Mouse (Mus musculus) erythroblast, embryonic 14.5 days (primary cell): ENCODE data around the gene Pbx2. TPM values are rescaled to one million over a fixed set of nuclear protein-coding genes. Genes with fewer than 3 reads are reported as not detected.
"Not testable (repeated sequence)": the region's sequence is repeated elsewhere in the genome, so short reads cannot be mapped to it uniquely, and the experiment has no call there.

ENCODE experiments used
- H3K27me3 ChIP-seq: 2 replicates; pipeline ENCODE4 v1.6.1; 2012; ENCODE audit warnings: inconsistent platforms; ENCODE audit not compliant: control insufficient read depth
- H3K36me3 ChIP-seq: 2 replicates; pipeline ENCODE4 v1.6.1; 2012; ENCODE audit warnings: mild to moderate bottlenecking, inconsistent platforms; ENCODE audit not compliant: control insufficient read depth
- H3K4me1 ChIP-seq: 2 replicates; pipeline ENCODE4 v1.6.1; 2012; ENCODE audit warnings: inconsistent platforms; ENCODE audit not compliant: control insufficient read depth
- H3K4me3 ChIP-seq: replicated peaks from 2 replicates; pipeline ENCODE3; 2012; ENCODE audit warnings: moderate library complexity, mild to moderate bottlenecking, inconsistent platforms
- H3K9me3 ChIP-seq: 2 replicates; pipeline ENCODE4 v1.6.1; 2012; ENCODE audit warnings: low read length, inconsistent platforms, mixed read lengths; ENCODE audit not compliant: control insufficient read depth
- GATA1 ChIP-seq: IDR thresholded peaks from 2 replicates; pipeline ENCODE4 v1.6.1; 2012; ENCODE audit warnings: low read length, inconsistent platforms, mixed read lengths
- TAL1 ChIP-seq: IDR thresholded peaks from 3 replicates; pipeline ENCODE4 v1.6.1; 2012; ENCODE audit warnings: low read length, inconsistent platforms, mixed read lengths
- polyA plus RNA-seq: library from polyadenylated mRNA; stranded (reverse); fragments of >175 nt; gene quantifications from 2 replicates; pipeline ENCODE4 v1.2.3, GENCODE M21; 2012

Pbx2 gene
- 11.4 and 11.5 TPM in 2 replicates for polyA plus RNA-seq

GRCm38 (mm10) chr17:34591029-34591993 is at the start of gene Pbx2:
Pbx2 (plus strand) TSS chr17:34591266.
- Histone ChIP-seq H3K27me3 (peaks cover 20% of the 10 kb centered on the region), H3K4me3 (peak within 1 kb of the TSS; percentile 74), H3K4me1 (peaks cover 80% of the 10 kb centered on the region), H3K36me3 (peaks cover 22% of the 10 kb centered on the region), H3K9me3 (no peaks in the 10 kb centered on the region)
- TF ChIP-seq GATA1 (no peak), TAL1 (no peak)

GRCm38 (mm10) chr17:34543567-34543966 is 47.5 kb upstream of the Pbx2 start:
- not testable (repeated sequence) for H3K4me3 ChIP-seq, H3K36me3 ChIP-seq, H3K9me3 ChIP-seq, H3K27me3 ChIP-seq, H3K4me1 ChIP-seq

- H3K27me3 ChIP-seq = no peaks in the 10 kb centered on the region
- H3K9me3 ChIP-seq = no peaks in the 10 kb centered on the region
- H3K36me3 ChIP-seq = no peaks in the 10 kb centered on the region
- no peak overlapping the region for H3K4me3 ChIP-seq
- no peak for TF ChIP-seq GATA1
- no peak for TF ChIP-seq TAL1
- H3K4me1 ChIP-seq = no peaks in the 10 kb centered on the region
Observed at GRCm38 (mm10) chr17:34546797-34547196, 44.3 kb upstream of the Pbx2 start.

GRCm38 (mm10) chr17:34547601-34548000 is 43.5 kb upstream of the Pbx2 start:
- TF ChIP-seq GATA1 = no peak
- TF ChIP-seq TAL1 = no peak

GRCm38 (mm10) chr17:34549156-34549555 is 41.9 kb upstream of the Pbx2 start:
- Histone ChIP-seq H3K4me3 (no peak overlapping the region), H3K9me3 (no peaks in the 10 kb centered on the region), H3K36me3 (no peaks in the 10 kb centered on the region), H3K4me1 (no peaks in the 10 kb centered on the region), H3K27me3 (no peaks in the 10 kb centered on the region)
- TF ChIP-seq GATA1 (no peak), TAL1 (no peak)

More at GRCm38 (mm10) chr17:34547601-34548000, 43.5 kb upstream of the Pbx2 start:
- Histone ChIP-seq H3K4me1 (no peaks in the 10 kb centered on the region), H3K4me3 (no peak overlapping the region), H3K9me3 (no peaks in the 10 kb centered on the region), H3K36me3 (no peaks in the 10 kb centered on the region), H3K27me3 (no peaks in the 10 kb centered on the region)

- TF ChIP-seq TAL1 (no peak), GATA1 (no peak)
- Histone ChIP-seq H3K9me3 (no peaks in the 10 kb centered on the region), H3K4me3 (no peak overlapping the region), H3K27me3 (no peaks in the 10 kb centered on the region), H3K4me1 (no peaks in the 10 kb centered on the region), H3K36me3 (no peaks in the 10 kb centered on the region)
Observed at GRCm38 (mm10) chr17:34549843-34550242, 41.2 kb upstream of the Pbx2 start.

GRCm38 (mm10) chr17:34555483-34555882 is 35.6 kb upstream of the Pbx2 start:
- Histone ChIP-seq H3K36me3 (no peaks in the 10 kb centered on the region), H3K4me1 (peaks cover 10% of the 10 kb centered on the region), H3K9me3 (no peaks in the 10 kb centered on the region), H3K4me3 (no peak overlapping the region), H3K27me3 (no peaks in the 10 kb centered on the region)
- no peak for TF ChIP-seq TAL1
- no peak for TF ChIP-seq GATA1

GRCm38 (mm10) chr17:34556406-34556805 is 34.7 kb upstream of the Pbx2 start:
- Histone ChIP-seq H3K27me3 (no peaks in the 10 kb centered on the region), H3K9me3 (no peaks in the 10 kb centered on the region), H3K4me1 (peaks cover 17% of the 10 kb centered on the region), H3K4me3 (no peak overlapping the region), H3K36me3 (no peaks in the 10 kb centered on the region)
- TF ChIP-seq TAL1 = no peak

GRCm38 (mm10) chr17:34557411-34557810 is 33.7 kb upstream of the Pbx2 start:
- H3K36me3 ChIP-seq = no peaks in the 10 kb centered on the region
- no peak overlapping the region for H3K4me3 ChIP-seq
- no peaks in the 10 kb centered on the region for H3K9me3 ChIP-seq

More at GRCm38 (mm10) chr17:34557411-34557810, 33.7 kb upstream of the Pbx2 start:
- H3K27me3 ChIP-seq = no peaks in the 10 kb centered on the region
- TF ChIP-seq GATA1 = no peak
- TF ChIP-seq TAL1 = no peak
- peaks cover 18% of the 10 kb centered on the region for H3K4me1 ChIP-seq
